Mouse (Mus musculus): ENCODE measurements at regions not wholly inside any gene's neighbourhood (a gene's known extent, or its start where the extent isn't known, plus 50 kb on each side); places are given as distances from the start of the nearest gene placed in this dataset.

- no peak for DNase-seq (ENCODE audit: low read depth)
Measured at GRCm38 (mm10) chr17:48790526-48790925, 141.7 kb upstream of the Lrfn2 start.

GRCm38 (mm10) chr17:48792954-48793353, 139.2 kb upstream of the Lrfn2 start:
- DNase-seq (ENCODE audit: low read depth) = no peak

GRCm38 (mm10) chr17:48795773-48796172, 136.4 kb upstream of the Lrfn2 start:
- no peak for DNase-seq (ENCODE audit: low read depth)

DNA sequence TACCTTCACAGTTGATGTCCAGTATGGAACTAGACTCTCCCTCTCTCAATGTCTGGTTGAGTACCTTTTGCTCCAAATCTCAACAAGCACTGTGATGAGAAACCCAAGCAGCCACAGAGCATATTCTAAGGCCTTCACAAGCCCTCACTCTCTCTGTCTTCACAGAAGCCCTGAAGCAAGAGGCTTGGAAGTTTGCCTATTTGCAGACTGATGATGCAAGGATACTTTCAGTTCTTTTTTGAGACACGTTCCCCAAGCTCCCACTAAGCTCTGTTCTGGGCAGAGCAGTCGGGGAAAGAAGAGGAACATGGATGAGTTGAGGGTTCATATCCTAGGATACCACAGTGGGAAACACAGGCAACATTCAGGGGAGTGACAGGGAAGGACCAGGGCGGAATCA, 134.0 kb upstream of the Lrfn2 start:
- no peak for DNase-seq (ENCODE audit: low read depth)

DNA sequence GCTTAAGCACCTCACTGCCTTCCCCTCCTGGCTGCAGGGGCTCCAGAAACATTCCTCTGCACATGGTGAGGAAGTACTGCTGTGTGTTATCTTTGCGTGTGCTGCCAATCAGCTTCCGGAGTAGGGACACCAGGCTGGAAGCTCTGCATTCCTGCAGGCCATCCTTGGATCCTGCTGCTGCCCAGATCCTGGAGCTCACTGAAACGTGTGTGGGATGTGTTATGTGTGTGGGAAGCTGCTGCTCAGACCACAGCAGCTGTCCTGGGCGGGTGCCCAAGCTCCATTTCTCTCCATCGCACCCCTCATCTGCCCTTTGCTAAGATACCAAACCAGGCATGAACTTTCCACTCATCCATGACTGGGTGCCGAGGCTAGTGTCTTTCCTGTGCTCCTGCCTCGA, 129.5 kb upstream of the Lrfn2 start:
- DNase-seq (ENCODE audit: low read depth) = no peak

DNA sequence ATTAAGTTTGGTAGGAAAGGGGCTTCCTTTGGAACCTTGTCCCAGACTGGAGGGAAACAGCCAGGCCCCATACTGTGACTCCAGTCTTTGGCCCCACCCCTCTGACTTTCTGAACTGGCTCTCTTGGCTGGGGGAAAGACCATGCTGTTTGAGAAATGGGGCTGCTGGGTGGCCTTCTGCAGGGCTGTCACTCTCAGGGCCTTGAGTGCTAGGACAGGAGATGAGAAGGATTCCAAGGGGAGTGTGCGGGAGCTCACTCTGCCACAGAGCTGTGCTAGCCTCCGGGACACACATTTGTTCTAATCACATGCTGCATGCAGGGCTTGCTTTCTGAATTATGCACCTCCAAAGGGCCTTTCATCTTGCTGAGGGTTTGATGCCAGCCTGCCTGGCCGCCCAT, 124.3 kb upstream of the Lrfn2 start:
- DNase-seq (ENCODE audit: low read depth) = no peak

DNA sequence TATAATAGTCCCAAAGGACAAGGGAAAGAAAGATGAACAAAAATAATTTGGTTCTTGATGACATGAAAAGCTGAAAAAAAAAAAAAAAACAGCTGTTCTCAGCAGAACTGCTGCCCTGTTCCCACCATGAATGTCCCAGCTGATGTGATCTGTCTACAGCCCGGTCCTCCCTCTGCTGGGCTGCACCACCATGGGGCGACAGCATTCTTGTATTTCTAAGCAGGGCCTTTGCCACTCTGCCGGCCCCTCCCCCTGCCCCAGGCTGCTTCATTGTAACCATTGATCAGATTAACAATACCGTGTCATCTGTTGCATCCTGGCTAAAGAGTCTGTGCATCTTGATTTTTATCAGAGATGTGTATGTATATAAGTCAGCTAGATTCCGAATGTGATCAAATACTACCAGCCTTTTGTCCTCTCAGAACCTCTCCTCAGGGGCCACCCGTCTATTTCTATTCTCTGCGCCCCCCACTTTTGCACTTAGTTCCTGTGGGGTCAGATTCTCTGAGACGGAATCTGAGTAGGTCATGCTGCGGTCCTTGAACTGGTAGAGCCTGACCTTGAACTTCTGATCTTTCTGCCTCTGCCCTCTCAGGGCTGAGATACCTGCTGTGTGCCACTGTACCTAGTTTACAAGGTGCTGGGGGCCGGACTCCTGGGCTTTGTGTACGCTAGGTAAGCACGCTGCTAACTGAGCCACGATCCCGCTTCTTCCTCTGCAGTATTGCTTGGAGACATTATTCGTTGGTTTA, 117.2 kb upstream of the Lrfn2 start:
- DNase-seq (ENCODE audit: low read depth) = no peak

DNA sequence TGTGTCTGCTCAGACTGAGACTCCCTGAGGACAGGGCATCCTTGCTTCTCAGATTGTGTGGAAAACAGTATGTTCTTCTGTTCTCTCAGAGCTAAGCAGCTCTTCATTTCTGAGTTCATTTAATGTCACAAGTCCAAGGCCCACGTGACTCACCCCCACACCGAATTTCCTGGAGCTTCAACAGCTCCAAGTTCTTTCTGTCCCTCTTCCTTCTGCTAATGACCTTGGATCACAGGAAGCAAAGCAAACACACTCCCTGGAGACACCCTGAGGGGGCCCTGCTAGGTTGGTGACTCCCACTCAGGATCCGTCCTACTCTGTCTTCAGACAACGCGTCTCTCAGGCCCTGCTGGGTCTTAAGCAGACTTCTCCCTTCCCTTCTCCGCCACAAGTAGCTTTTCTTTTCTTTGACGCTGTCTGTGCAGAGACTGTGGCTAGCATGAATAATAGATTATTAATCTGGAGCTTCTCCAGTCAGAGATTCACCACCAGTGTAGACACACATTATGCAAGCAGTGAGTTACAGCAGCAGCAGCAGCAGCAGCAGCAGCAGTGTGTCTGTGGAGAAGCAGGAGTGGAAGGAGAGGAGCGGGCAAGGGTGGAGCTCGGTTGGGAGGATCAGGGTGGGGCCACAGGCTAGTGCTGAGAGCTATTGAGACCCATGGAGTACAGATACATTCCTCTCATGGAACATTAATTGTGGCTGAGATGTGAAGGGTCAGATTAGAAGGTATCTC, 115.4 kb upstream of the Lrfn2 start:
- no peak for DNase-seq (ENCODE audit: low read depth)

DNA sequence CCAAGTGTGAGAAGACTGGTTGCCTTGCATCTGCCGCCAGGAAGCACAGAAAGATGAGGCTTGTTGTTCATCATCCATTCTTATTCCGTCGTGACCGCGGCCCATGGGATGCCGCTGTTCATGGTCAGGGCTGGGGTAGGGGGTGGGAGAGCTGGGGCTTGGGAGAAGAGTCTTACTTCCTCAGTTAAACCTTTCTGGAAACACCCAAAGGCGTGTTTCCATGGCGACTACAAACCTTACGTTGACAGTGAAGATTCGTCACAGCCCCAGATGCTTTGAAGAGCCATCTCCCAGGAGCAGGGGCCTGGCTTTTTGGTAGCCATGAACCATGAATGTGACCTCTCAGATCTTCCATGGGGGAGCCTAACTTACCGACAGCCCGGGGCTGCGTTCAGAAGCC, 114.6 kb upstream of the Lrfn2 start:
- DNase-seq (ENCODE audit: low read depth) = no peak

DNA sequence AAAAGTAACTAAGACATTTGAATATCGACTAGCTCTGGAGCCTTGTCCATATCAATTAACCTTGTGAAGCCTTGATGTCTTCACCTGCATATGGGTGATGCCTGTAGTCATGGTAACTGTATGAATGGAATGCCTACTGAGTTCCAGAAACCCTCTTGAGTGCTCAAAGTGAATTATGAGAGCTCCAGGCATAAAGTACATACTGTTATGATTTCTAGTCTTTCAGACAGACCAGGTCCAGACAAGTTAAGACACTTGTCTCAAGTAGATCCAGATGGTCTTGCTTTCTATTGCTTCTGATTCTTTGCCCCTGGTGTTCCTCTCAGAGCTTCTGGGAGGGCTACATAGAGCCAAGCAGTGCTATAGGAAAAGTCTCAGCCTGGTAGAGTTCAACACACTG, 112.5 kb upstream of the Lrfn2 start:
- no peak for DNase-seq (ENCODE audit: low read depth)

DNA sequence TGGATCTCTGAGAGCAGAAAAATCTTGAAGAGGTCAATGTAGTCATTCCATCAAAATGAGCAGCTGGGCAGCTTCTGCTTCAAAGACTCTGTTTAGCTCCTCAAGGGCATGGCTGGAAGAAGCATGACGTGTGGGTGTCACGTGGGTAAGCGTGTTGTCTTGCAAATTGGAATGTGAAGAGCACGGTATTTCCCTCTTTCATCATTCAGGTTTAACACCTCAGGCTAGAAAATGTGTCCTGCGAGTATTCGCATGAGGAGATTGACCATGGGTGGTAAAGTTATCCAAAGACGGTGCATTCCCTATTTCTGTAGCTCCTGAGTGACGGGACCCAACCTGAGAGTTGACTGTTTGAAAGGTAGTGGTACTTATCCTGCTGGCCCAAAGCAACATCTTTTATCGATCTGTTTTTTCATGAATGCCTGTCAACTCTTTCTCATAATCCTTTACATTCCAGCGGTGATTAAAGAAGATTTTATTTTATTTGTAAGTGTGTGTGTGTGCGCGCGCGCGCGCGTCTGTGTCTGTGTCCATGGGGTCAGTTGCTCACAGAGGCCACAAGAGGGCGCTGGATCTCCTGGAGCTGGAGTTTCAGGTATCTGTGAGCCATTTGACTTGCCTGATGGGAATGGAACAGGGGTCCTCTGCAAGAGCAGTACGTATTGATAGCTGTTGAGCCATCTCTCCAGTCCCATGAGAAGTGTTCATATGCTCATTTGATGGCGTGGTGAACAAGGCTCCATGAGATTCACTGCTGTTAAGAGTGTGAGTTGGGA, 109.9 kb upstream of the Lrfn2 start:
- DNase-seq (ENCODE audit: low read depth) = no peak

GRCm38 (mm10) chr17:48823921-48824320, 108.3 kb upstream of the Lrfn2 start:
- no peak for DNase-seq (ENCODE audit: low read depth)

DNA sequence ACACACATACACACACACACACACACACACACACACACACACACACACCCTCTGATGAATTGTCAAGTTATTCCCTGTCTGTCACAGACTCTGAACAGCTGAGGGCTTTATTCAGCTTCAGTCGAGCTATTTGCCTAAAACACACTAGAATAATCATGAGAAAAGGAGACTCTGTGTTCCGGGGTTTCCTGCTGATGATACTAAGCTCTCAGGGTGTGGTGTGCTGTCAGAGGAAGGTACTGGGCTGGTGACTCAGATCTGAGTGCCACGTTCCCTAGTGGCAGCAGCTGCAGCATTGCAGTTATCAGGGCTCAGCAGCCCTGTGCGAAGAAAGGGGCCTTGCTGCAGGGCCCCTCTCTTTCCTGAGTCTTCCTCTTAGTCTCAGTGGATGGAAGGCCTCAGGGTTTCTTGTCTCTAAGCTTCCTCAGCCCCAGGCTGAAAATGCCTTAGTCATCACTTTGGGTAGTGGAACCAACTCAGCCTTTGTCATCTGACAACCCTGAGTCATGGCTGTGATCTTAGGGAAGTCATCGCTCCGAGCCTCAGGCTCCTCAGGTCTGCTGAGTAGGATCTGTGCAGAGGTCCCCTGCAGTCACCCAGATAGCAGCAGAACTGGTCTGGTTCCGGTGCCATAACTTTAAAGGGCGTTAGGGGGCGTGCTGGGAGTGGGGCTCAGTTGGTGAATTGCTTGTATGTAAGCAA, 106.8 kb upstream of the Lrfn2 start:
- DNase-seq (ENCODE audit: low read depth) = no peak

DNA sequence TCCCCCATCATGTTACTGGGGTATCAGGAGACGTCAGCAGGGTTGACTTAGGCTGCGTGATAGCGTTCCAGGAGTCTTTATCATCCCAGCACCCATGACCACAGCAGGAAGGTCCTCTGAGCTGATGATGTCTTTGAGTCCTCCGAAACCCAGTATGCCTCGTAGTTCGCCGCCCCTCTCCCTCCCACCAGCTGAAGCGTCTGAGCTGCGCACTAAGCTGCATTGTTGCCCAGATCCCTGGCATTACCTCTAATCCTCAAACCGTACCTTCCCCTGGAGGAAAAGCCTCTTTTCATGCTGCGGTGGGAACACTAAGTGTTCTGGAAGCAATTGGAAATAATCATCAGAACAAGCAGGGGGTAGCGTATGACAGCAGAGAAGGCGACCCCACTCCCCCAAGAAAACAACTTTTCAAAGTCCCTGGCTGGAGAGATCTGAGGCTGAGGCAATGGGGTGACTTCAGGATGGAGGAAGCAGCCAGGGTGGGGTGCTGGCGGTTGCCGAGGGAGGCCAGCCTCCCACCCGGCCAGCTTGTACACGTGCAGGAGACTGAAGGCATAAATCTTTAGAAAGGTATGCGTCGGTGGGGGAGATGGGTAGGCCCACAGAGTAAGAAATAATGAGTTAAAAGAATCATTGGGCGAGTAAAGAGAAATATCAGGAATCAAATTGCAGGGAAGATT, 93.7 kb upstream of the Lrfn2 start:
- DNase-seq (ENCODE audit: low read depth) = no peak

DNA sequence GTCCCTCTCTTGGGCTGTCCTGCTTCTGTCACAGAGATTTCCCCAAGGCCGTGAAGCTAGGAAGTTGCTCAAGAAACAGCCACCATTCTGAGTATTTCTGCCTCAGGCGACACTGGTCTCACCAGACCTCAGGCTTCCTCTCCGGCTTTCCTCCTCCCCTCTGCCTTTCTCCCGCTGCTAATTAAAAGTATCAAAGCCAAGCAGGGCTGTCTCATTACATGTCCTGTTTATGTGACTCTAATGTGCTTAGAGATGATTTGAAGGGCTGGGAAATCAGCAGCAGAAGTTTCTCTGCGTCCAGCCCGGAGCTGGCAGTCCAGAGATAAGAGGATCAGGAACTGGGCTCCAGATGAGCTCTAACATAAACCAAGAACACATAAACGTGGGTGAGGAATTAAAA, 84.3 kb upstream of the Lrfn2 start:
- DNase-seq (ENCODE audit: low read depth) = no peak

DNA sequence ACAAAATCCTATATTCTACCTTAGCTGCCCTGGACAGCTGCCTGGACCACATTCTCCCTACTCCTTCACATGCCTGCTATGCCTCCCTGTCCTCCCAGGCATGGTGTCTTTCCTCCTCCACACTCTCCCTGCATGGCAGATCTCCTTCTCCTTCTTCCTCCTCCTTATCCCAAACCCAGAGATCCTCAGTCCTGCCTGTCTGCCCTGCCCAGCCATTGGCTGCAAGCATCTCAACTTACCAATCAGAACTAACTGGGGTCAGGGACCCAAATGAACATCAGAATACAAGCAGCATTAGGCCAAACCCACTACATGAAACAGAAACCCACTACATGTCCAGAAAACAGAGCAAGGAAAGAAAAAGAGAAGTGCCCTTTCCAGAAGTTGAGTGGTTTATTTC, 81.3 kb upstream of the Lrfn2 start:
- no peak for DNase-seq (ENCODE audit: low read depth)

DNA sequence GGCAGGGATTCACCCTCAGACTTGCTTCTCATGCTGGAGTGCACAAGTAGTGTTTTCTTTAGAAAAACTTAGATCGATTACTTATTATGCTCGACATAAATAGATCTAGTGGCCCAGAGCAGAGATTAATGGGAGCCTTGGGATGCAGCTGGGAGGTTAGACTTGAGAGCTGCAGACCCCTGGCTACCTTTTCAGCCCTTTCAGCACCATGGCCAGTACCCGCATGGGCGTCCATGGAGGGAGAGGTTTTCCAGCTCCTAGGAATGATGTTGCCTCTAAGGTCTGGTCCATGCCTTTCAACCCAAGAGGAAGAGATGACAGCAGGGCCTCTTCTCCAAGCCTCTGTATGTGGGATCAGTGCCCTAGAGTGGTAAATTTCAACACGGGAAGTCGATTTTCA, 73.3 kb upstream of the Lrfn2 start:
- no peak for DNase-seq (ENCODE audit: low read depth)

GRCm38 (mm10) chr17:48870443-48870842, 61.7 kb upstream of the Lrfn2 start:
- no peak for DNase-seq (ENCODE audit: low read depth)

GRCm38 (mm10) chr17:48877505-48877904, 54.7 kb upstream of the Lrfn2 start:
- no peak for DNase-seq (ENCODE audit: low read depth)

- no peak for DNase-seq (ENCODE audit: low read depth)
Measured at GRCm38 (mm10) chr17:48880590-48880989, 51.6 kb upstream of the Lrfn2 start.

DNA sequence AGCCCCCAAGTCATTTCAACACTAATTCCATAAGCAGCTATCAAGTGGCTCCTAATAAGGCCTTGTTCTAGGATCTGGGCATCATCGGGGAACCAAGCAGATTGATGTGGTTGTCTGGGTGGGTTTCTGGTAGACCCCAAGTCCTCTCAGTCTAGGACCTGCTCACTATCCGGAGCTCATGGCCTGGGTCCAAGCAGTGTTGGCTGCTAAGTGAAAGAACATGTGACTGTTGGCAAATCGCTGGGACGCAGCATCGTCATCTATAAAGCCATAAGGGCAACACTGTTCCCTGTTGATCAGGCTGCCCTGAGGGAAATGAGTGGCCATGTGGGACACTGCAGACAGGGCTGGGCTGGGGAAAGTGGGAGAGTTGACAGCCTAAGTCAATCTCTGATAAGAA, 50.2 kb upstream of the Lrfn2 start:
- DNase-seq (ENCODE audit: low read depth) = no peak

Measured in 416B (cell line).